Comparison of ENCODE assay signal across 10 mouse cellular contexts in the genomic region with DNA sequence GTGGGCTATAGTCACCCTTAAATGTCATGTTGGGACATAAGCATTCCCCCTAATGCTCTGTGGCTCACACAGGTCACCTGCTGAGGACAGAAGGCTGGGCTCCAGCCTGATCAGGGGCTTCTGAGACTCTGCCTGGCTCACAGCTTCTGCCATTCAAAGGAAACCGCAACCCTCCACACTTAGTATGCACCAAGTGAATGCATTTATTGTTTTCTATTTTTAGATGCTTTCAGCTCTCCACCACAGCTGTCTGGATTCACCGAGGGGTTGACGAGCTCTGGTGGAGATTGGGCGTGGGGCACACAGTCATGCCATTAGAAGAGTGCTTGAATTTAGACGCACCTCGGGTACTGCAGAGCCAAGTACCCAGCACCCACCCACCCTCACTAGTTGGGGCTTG. TPM values are rescaled to one million over a fixed set of nuclear protein-coding genes. Genes with fewer than 3 reads are reported as not detected.
DNase-seq lines count a peak whose midpoint lies in the region; ATAC-seq and TF ChIP-seq lines count a peak whose summit lies in the region.
"Had no signal": no experiment of that assay in that cellular context is flagged by ENCODE, and none has a peak within 500 bp of the region (broad histone marks: within the 10 kb centered on the region; RNA-seq: fewer than 3 reads in every experiment).

No protein-coding gene starts in this region.

- H3K36me3 ChIP-seq in neural tube, embryonic 11.5 days (ENCODE audit: control insufficient read depth, insufficient read depth, low read length): peaks cover 12% of the 10 kb centered on the region
- H3K36me3 ChIP-seq in forebrain, embryonic 13.5 days (ENCODE audit: poor library complexity, severe bottlenecking): peaks cover 27% of the 10 kb centered on the region
- peaks cover 33% of the 10 kb centered on the region for H3K36me3 ChIP-seq in limb, embryonic 12.5 days

- peak overlapping the region; percentile 79 for H3K27ac ChIP-seq in neural tube, embryonic 11.5 days (ENCODE audit: low read depth, low read length)
- H3K27ac ChIP-seq in forebrain, embryonic 13.5 days: peak overlapping the region; percentile 94
- H3K27ac ChIP-seq in limb, embryonic 12.5 days: peak overlapping the region; percentile 90; the same call in 1 of the 2 replicates
- H3K27ac ChIP-seq in olfactory bulb, adult 2 months (ENCODE audit: insufficient read depth, low read depth, low read length): 0 out of 2 replicates have a peak overlapping the region, but pooled peaks have one; percentile 25
- H3K27ac ChIP-seq: liver, embryonic 14.5 days had no signal

- ATAC-seq in neural tube, embryonic 11.5 days (ENCODE audit: insufficient read depth, low FRiP score, low TSS enrichment): no peak
- ATAC-seq in forebrain, embryonic 13.5 days: peak; percentile 15; the same call in 1 of the 2 replicates
- ATAC-seq in limb, embryonic 12.5 days (ENCODE audit: insufficient number of reproducible peaks, insufficient read depth, low FRiP score, low TSS enrichment, low read depth): no peak
- ATAC-seq in cerebellum, adult (ENCODE audit: insufficient number of reproducible peaks, low FRiP score, low TSS enrichment): no peak

- TF ChIP-seq CTCF in olfactory bulb, adult 2 months (IDR thresholded peaks at IDR 0.05; ENCODE audit: insufficient read depth, low read depth, low read length): no peak

- peak overlapping the region; percentile 72 for H3K4me2 ChIP-seq in neural tube, embryonic 11.5 days (ENCODE audit: low read depth)
- H3K4me2 ChIP-seq in forebrain, embryonic 13.5 days: peak overlapping the region; percentile 78
- H3K4me2 ChIP-seq in limb, embryonic 12.5 days: peak overlapping the region; percentile 67

- H3K27me3 ChIP-seq in neural tube, embryonic 11.5 days (ENCODE audit: control insufficient read depth, insufficient read depth, low read length): no peaks in the 10 kb centered on the region
- H3K27me3 ChIP-seq in forebrain, embryonic 13.5 days: 0 out of 2 replicates have a peak, but pooled peaks cover 6% of the 10 kb centered on the region
- H3K27me3 ChIP-seq in limb, embryonic 12.5 days: no peaks in the 10 kb centered on the region

- peak overlapping the region; percentile 98 for H3K9ac ChIP-seq in neural tube, embryonic 11.5 days (ENCODE audit: low read length)
- peak overlapping the region; percentile 94 for H3K9ac ChIP-seq in forebrain, embryonic 13.5 days
- H3K9ac ChIP-seq in limb, embryonic 12.5 days (replicated peaks): peak overlapping the region; percentile 94
- H3K9ac ChIP-seq: liver, embryonic 14.5 days had no signal

- no peak for DNase-seq in neural tube, embryonic 11.5 days (ENCODE audit: low spot score)
- DNase-seq in neural tube, embryonic 10.5 days (ENCODE audit: extremely low spot score, low spot score): no peak
- DNase-seq in natural killer cell, adult 2 months (ENCODE audit: low spot score in 2 of 2): no peak
- DNase-seq in left cerebral cortex, adult 8-10 months (ENCODE audit: low spot score in 2 of 2): no peak
- DNase-seq: cerebellum, adult 18-20 months had no signal

- no peaks in the 10 kb centered on the region for H3K9me3 ChIP-seq in neural tube, embryonic 11.5 days (ENCODE audit: control insufficient read depth, low read length)
- H3K9me3 ChIP-seq in forebrain, embryonic 13.5 days (replicated peaks): no peaks in the 10 kb centered on the region
- H3K9me3 ChIP-seq in limb, embryonic 12.5 days: no peaks in the 10 kb centered on the region

- 8% methylated on average over 6 of the region's 6 CpGs for WGBS in neural tube, embryonic 11.5 days
- 1% methylated on average over 6 of the region's 6 CpGs for WGBS in forebrain, embryonic 13.5 days
- 11% methylated on average over 6 of the region's 6 CpGs for WGBS in limb, embryonic 12.5 days
- 3% methylated on average over 6 of the region's 6 CpGs for WGBS in olfactory bulb, adult 2 months

- no peak for TF ChIP-seq POLR2A in olfactory bulb, adult 2 months (IDR thresholded peaks at IDR 0.05; ENCODE audit: insufficient read depth, low read depth, low read length)

- H3K4me3 ChIP-seq in neural tube, embryonic 11.5 days (ENCODE audit: low read depth, low read length): peak overlapping the region; percentile 70
- H3K4me3 ChIP-seq in forebrain, embryonic 13.5 days: peak overlapping the region; percentile 74
- peak overlapping the region; percentile 74 for H3K4me3 ChIP-seq in limb, embryonic 12.5 days (replicated peaks)
- H3K4me3 ChIP-seq in olfactory bulb, adult 2 months (ENCODE audit: insufficient read depth, low read depth, low read length): peak overlapping the region; percentile 81

- H3K4me1 ChIP-seq in neural tube, embryonic 11.5 days (ENCODE audit: control insufficient read depth, insufficient read depth, low read length): peaks cover 10% of the 10 kb centered on the region
- peaks cover 45% of the 10 kb centered on the region for H3K4me1 ChIP-seq in forebrain, embryonic 13.5 days
- H3K4me1 ChIP-seq in limb, embryonic 12.5 days (replicated peaks): peaks cover 25% of the 10 kb centered on the region
- peaks cover 25% of the 10 kb centered on the region for H3K4me1 ChIP-seq in olfactory bulb, adult 2 months (ENCODE audit: control insufficient read depth, insufficient read depth, low read length)

RNA-seq across cellular contexts. Expression of gene Prtn3, which starts 1.0 kb away (rescaled TPM):
- 12.5 and 13.7 TPM in 2 replicates for polyA plus RNA-seq in neural tube, embryonic 11.5 days (2014; fragmentation: Nextera tagmentation; extraction: Ambion mirVana)
- polyA plus RNA-seq in forebrain, embryonic 13.5 days (2015; fragmentation: Nextera tagmentation; extraction: Ambion mirVana): 12.8 and 15.9 TPM in 2 replicates
- 15.1 and 15.3 TPM in 2 replicates for polyA plus RNA-seq in limb, embryonic 12.5 days (2016; fragmentation: Nextera tagmentation; extraction: Ambion mirVana)
- not detected in 2 replicates for polyA plus RNA-seq in olfactory bulb, adult 2 months (2012; ENCODE audit: insufficient read depth, insufficient read length, low replicate concordance, missing spikeins)
- 1 to 10 TPM; 2.4 to 3.2 (median 2.7) TPM for total RNA-seq in left cerebral cortex, adult 8-10 months (2022)

RNA-seq across cellular contexts. Expression of gene Plppr3, which starts 1.1 kb away (rescaled TPM):
- 142 and 156 TPM in 2 replicates for polyA plus RNA-seq in neural tube, embryonic 11.5 days (2014; fragmentation: Nextera tagmentation; extraction: Ambion mirVana)
- 290 and 308 TPM in 2 replicates for polyA plus RNA-seq in forebrain, embryonic 13.5 days (2015; fragmentation: Nextera tagmentation; extraction: Ambion mirVana)
- 157 and 162 TPM in 2 replicates for polyA plus RNA-seq in limb, embryonic 12.5 days (2016; fragmentation: Nextera tagmentation; extraction: Ambion mirVana)
- polyA plus RNA-seq in olfactory bulb, adult 2 months (2012; ENCODE audit: insufficient read depth, insufficient read length, low replicate concordance, missing spikeins): not detected in 2 replicates
- total RNA-seq in left cerebral cortex, adult 8-10 months (2022): 10 to 100 TPM; 49.7 to 56.0 (median 52.7) TPM

RNA-seq across cellular contexts. Expression of gene Elane, which starts 12.7 kb away (rescaled TPM):
- polyA plus RNA-seq in neural tube, embryonic 11.5 days (2014; fragmentation: Nextera tagmentation; extraction: Ambion mirVana): 0.66 TPM in 1 of 2 replicates, not detected in the other
- polyA plus RNA-seq in forebrain, embryonic 13.5 days (2015; fragmentation: Nextera tagmentation; extraction: Ambion mirVana): 0.24 TPM in 1 of 2 replicates, not detected in the other
- not detected in 2 replicates for polyA plus RNA-seq in limb, embryonic 12.5 days (2016; fragmentation: Nextera tagmentation; extraction: Ambion mirVana)
- not detected in 2 replicates for polyA plus RNA-seq in olfactory bulb, adult 2 months (2012; ENCODE audit: insufficient read depth, insufficient read length, low replicate concordance, missing spikeins)
- total RNA-seq in left cerebral cortex, adult 8-10 months (2022): not detected

RNA-seq across cellular contexts. Expression of gene Cfd, which starts 17.3 kb away (rescaled TPM):
- not detected in 2 replicates for polyA plus RNA-seq in neural tube, embryonic 11.5 days (2014; fragmentation: Nextera tagmentation; extraction: Ambion mirVana)
- not detected in 2 replicates for polyA plus RNA-seq in forebrain, embryonic 13.5 days (2015; fragmentation: Nextera tagmentation; extraction: Ambion mirVana)
- polyA plus RNA-seq in limb, embryonic 12.5 days (2016; fragmentation: Nextera tagmentation; extraction: Ambion mirVana): not detected in 2 replicates
- polyA plus RNA-seq in olfactory bulb, adult 2 months (2012; ENCODE audit: insufficient read depth, insufficient read length, low replicate concordance, missing spikeins): not detected in 2 replicates
- total RNA-seq in left cerebral cortex, adult 8-10 months (2022): not detected

RNA-seq across cellular contexts. Expression of gene Ptbp1, which starts 19.1 kb away (rescaled TPM):
- 215 and 216 TPM in 2 replicates for polyA plus RNA-seq in neural tube, embryonic 11.5 days (2014; fragmentation: Nextera tagmentation; extraction: Ambion mirVana)
- 148 and 171 TPM in 2 replicates for polyA plus RNA-seq in forebrain, embryonic 13.5 days (2015; fragmentation: Nextera tagmentation; extraction: Ambion mirVana)
- 373 and 403 TPM in 2 replicates for polyA plus RNA-seq in limb, embryonic 12.5 days (2016; fragmentation: Nextera tagmentation; extraction: Ambion mirVana)
- polyA plus RNA-seq in olfactory bulb, adult 2 months (2012; ENCODE audit: insufficient read depth, insufficient read length, low replicate concordance, missing spikeins): 555 TPM in 1 of 2 replicates, not detected in the other
- 10 to 100 TPM; 59.3 to 67.3 (median 63.6) TPM for total RNA-seq in left cerebral cortex, adult 8-10 months (2022)

Comparison
In these comparisons a context has a peak if more than half of its experiments do, and no peak if none do; other contexts are left out.
1. H3K27ac ChIP-seq: peak in every context shown above with its lines; median percentile 94 in forebrain, embryonic 13.5 days; 90 in limb, embryonic 12.5 days; 79 in neural tube, embryonic 11.5 days; 25 in olfactory bulb, adult 2 months.
2. RNA of gene Prtn3, which starts 1.0 kb away (polyA plus RNA-seq): 15.1 to 15.3 TPM in limb, embryonic 12.5 days, 12.8 to 15.9 TPM in forebrain, embryonic 13.5 days and 12.5 to 13.7 TPM in neural tube, embryonic 11.5 days; not detected in olfactory bulb, adult 2 months; every median in the first group is over 10 times any median in the second.
3. Peak in every context shown above with its lines, with median percentiles within 50 percentile points of each other: H3K4me2 ChIP-seq, H3K4me3 ChIP-seq and H3K9ac ChIP-seq.